Mouse (Mus musculus): ENCODE measurements at regions not wholly inside any gene's neighbourhood (a gene's known extent, or its start where the extent isn't known, plus 50 kb on each side); places are given as distances from the start of the nearest gene placed in this dataset.

GRCm38 (mm10) chr4:9081701-9082562, 843.1 kb upstream of the Car8 start:
- DNase-seq = no peak

DNA sequence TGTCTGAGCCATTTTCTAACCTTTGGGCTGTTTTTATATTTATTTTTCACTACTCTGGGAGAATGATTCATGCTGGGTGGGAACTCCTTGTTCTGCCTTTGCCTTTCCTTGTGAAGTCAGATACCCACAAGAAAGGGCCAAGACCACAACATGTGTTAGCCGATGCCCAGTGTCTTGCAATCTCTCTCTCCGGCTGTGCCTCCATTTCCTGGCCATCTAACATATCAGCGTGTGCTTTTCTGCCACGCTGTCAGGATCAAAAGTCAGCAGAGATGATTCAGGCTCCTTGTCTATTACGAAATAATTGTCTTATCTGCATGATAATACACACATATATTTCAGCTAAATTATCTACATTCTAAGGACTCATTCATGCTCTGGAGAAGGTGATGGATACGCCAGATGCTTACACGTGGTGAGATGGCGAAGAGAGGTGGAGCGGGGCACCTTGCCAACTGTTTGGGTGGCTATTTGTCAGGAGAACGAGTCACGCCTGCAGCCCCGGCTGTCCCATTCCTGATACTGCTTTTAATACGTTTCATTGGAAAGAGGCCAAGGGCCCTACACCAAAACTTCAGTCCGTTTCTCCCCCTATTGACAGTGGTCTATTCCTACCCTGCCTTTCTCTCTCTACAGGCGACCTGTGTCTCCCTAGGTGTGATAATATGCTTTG, 842.1 kb upstream of the Car8 start:
- DNase-seq = no peak

GRCm38 (mm10) chr4:9079828-9080245, 841.0 kb upstream of the Car8 start:
- no peak for DNase-seq

DNA sequence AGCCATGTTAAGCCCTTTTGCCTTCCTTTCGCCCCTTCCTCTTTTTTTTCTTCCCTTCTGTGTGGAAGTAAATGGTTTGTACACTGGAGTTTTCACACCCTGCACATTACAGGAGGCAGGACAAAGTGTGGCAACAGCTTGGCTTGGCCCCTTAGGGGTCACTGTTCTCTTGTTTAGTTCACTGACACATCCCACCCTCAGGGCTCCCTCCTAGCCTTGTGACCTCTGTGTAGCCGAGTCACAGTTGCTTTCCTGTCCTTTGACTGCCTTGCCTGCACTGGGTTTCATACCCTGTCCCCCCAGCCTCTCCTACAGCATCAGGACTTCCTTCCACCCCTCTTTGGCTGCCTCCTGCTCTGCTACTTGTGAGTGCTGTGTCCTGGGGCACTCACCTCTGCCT, 835.6 kb upstream of the Car8 start:
- no peak for DNase-seq

DNA sequence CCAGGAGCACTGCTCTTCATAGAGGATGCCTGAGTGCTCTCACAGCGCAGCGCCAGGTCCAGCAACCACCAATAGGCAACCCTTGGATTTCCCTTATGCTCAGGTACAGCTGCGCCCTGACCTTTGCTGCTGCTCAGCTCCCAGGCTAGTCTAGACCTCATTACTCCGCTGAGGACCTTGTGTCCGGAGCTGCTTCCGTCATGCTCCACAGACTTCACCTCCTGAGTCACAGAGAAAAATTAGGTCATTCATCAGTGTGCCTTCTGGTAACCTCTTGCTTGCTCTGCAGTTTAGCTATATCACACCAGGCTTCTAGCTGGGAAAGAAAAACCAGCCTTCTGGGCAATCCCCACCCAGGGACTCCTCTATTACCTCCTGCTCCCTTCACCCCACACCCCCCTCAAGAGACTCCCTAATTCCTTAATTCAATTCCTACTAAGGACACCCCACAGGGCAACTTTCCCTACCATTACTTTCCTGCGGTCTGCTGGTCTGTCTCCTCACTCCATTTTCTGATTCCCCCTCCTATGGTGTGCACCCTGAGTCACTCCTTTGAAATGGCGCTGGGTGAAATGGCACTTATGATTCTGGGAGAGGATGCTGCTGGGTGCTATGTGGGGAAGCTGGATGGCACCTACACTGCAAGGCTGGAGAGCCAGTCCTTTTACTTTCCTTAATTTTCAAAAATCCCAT, 835.0 kb upstream of the Car8 start:
- DNase-seq = no peak

- DNase-seq = no peak
Observed at GRCm38 (mm10) chr4:9072321-9072720, 833.5 kb upstream of the Car8 start.

DNA sequence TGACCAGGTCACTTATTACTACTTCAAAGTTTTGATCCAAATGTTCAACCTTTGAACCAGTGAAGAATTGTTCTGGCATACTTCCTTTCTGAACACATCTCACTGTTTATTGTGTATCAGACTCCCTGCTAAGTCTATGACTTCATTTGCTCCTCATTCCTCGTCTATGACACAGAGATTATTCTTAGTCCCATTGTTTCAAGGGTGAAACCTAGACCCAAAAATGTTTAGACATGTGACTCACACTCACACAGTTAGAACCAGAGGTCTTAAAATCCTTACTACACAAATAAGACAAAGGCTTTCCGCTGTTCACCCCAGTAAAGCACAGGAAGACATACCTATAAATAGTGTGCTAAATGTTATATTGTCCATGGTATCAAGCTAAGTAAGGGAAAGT, 829.0 kb upstream of the Car8 start:
- no peak for DNase-seq

DNA sequence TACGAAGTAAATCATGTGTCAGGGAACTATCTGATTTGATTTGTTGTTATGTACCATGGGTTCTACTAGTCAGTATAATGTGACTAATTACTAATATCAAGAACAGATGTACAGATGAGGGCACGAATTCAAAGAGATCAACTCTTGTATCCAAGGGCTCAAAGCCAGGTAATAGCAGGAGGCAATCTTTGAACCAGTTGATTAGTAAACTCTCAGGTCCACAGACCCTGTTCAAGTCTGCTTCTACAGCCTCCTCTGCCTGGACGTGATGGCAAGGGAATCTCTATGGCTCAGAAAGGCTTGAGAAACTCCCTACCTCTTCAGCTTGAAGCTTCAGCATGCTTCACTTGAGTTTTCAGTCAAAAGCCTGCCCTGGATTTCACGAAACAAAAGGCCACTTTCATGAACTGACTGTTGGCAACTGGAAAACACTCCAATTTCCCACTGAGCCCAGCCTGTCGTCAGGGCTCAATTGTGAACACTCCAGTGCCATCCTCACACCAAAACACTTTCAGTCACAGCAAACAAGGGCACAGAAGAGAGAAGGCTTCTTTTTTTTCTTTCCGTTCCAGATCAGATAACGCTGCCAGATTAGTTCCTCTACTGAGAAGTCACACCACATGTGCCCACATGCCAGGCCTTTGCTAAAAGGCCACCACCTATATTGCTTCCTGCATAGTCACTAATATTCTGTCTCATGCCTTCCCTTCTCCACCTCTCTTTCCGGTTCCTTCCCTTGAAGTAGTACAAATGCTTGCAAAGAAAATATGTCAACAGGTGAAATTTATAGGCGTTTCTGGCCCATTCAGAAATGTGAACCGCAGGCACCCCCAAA, 827.4 kb upstream of the Car8 start:
- no peak for DNase-seq

DNA sequence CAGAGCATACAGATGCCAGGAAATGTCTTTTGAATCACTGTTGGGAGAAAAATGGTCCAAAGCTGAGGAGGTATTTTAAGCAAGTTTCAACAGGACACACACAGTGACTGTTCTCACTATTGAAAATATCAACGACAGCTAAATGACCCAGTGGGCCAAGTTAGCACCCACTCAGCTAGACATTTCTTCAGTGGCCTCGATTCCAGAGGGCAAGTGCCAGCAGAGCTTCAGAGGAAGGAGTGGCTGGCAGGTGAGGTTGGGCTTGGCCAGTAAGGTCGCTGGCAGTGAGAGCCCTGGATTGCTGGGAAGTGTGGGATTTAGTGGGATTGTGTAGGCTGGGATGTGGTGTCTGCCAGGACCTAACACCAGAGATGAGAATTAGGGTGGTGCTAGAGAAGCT, 823.1 kb upstream of the Car8 start:
- no peak for DNase-seq

DNA sequence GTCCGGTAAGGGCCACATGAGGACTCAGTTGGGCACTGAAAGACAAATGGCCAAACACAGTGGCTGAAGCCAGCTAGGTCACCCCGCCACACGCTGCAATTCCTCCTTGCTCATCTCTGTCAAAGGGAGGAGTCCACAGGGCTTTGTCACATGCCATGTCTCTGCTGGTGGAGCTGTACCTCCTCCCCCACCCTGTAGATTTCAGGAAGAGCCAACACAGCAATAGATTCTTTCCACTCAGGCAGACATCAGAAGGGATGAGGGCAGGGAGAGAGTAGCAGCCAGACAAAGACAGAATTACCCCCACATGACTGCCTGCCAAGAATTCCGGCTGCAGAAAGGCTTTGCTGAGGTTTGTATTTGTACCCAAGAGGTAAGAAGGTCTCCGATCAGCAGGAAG, 821.4 kb upstream of the Car8 start:
- DNase-seq = no peak

GRCm38 (mm10) chr4:9057676-9058075, 818.8 kb upstream of the Car8 start:
- no peak for DNase-seq

DNA sequence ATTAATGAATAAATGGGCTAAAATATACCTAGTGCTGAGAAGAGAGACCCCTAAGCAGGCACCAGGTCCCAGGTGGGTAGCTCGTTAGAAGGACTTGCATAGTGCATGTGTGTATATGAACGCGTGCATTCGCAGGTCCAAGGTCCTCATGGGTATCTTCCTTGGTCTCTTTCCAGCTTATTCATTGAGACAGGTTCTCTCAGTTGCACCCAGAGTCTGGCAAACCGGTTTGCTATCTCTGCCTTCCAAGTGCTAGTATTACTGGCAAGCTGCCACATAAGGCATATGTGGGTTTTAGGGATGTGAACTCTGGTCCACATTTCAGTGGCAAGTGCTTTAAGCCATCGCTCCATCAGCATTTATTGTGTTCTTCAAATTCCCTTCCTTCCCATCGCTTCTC, 818.3 kb upstream of the Car8 start:
- no peak for DNase-seq

- DNase-seq = no peak
Observed at GRCm38 (mm10) chr4:9055876-9056275, 817.0 kb upstream of the Car8 start.

DNA sequence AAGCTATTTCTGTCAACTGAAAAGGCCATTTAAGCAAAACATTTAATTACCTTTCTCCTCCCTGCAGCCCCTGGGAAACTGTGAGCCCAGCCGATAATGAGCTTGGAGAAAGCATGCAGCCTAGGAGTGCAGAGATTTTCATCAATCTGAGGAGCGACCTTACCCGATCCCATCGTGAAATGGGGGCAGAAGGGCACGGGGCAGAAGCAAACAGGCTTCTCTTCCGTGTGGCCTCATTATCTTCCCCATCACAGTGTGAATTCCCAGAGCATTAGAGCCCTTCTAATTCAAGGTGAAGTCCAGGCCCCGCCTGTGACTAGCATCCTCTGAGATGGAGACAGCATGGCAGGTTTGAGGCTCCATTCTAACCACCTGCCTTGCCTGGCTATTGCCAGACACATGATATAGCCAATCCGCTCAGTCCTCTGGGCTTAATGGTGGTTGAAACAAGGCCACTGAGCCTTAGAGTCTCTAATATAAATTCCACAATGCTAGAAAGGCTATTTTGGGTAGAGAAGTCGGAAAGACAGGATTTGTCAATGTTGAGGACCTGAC, 816.5 kb upstream of the Car8 start:
- no peak for DNase-seq

GRCm38 (mm10) chr4:9048817-9049216, 810.0 kb upstream of the Car8 start:
- DNase-seq = no peak

- no peak for DNase-seq
Observed at GRCm38 (mm10) chr4:9047151-9047550, 808.3 kb upstream of the Car8 start.

DNA sequence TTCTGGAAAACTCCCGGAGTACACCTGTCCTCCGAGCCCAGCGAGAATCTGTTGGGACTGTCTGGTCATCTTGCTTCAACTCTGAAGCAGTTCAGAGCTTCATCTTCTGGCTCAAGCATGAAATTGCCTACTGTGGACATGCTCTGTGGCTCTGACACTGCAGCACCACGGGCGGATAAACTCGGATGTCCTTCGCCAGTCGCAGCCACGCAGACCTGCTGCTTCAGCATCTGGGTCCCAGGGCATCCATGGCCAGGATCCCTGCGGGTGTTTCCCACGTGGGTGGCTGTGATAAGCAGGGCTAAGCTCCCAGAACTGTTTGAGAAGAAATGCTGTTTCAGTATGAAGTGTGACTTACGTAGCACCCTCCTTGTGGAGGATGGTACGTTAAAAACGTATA, 807.6 kb upstream of the Car8 start:
- DNase-seq = no peak

DNA sequence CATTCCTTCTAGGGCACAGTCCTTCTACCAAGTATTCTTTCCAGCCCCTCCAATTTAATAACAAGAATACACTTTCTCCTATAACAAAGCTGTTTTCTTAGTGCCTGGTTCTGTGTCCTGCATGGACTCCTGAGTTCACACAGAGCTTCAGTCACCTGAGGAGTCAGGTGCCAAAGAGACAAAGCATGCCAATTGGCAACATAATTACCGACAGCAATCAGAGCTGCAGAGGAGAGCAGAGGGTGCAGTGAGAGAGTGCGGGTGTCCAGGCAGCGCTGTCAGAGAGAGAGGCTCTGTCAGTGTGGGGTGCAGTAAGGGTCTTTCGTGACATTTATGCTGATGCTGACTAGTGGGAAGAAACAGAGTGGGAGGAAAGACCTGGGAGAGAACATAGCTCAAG, 807.2 kb upstream of the Car8 start:
- DNase-seq = no peak

DNA sequence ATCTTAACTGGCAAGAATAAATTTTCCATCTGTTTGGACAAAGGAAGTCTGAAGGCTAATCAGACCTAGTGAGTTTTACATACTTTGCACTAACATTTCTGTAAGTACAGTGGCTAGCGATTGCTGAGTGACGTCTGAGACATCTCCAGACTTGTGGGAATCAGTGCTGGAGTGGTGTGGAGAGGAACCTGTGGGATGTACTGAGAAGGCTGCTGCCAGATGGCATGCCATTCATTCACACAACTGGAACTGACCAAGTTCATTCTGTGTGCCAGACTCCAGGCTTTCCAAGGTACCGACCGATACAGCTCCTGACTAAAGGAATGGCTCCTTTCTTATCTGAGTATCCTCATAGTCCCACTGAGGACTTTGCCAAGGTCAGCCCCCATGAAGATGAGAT, 797.2 kb upstream of the Car8 start:
- no peak for DNase-seq

- no peak for DNase-seq
Observed at GRCm38 (mm10) chr4:9035350-9035749, 796.5 kb upstream of the Car8 start.

GRCm38 (mm10) chr4:9034280-9034679, 795.4 kb upstream of the Car8 start:
- DNase-seq = no peak

- no peak for DNase-seq
Observed at GRCm38 (mm10) chr4:9033106-9033642, 794.3 kb upstream of the Car8 start.
